Mouse (Mus musculus) ES-Bruce4 (cell line): ENCODE measurements around the gene Gpn1.

Experiments used
- CTCF ChIP-seq: IDR thresholded peaks from one replicate; pipeline ENCODE4 v1.8.1; 2011; ENCODE audit warnings: low read depth, low read length
- EP300 ChIP-seq: IDR thresholded peaks from 2 replicates; pipeline ENCODE4 v1.6.1; 2011; ENCODE audit warnings: low read depth, low read length; ENCODE audit not compliant: insufficient read depth

DNA sequence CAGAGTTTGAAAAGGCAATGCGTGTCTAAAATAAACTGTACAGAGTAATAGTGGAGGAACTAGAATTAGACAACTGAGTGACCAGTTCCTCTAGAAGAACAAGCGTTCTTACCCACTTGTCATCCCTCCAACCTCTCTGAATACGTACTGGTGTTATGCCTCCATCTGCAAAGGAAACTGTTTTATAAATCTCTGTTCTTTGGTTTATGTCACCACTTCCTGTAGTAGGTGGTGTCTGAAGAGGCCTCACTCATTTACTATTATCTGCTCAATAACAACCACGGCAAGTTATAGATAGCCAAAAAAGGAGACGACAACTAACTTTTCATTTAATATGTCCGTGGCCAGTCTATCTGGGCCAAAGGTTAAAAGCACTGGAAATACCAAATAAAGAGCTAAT lies 26.0 kb downstream of the Gpn1 start:
- TF ChIP-seq CTCF, result no peak
- no peak for TF ChIP-seq EP300
